Mouse (Mus musculus): ENCODE results near the gene Lrpprc. TPM values are rescaled to one million over a fixed set of nuclear protein-coding genes. Genes with fewer than 3 reads are reported as not detected.
A peak's percentile ranks its signal among the peaks of the same experiment; 100 is the strongest.

Gene Lrpprc
- polyA plus RNA-seq, 1 experiment from 2014 or later, result 54.8 TPM

- Histone ChIP-seq H3K4me2 (no peak overlapping the region), H3K9ac (no peak overlapping the region), H3K36me3 (no peaks in the 10 kb centered on the region), H3K27ac (replicated peaks) (no peak overlapping the region), H3K4me1 (peaks cover 13% of the 10 kb centered on the region; the same call in 1 of the 2 replicates), H3K9me3 (no peaks in the 10 kb centered on the region), H3K4me3 (no peak overlapping the region), H3K27me3 (replicated peaks) (no peaks in the 10 kb centered on the region; the same call in 1 of the 2 replicates)
- ATAC-seq (ENCODE audit: extremely low read depth, insufficient number of reproducible peaks, low FRiP score, low TSS enrichment), result no peak
- WGBS, result 62% methylated on average over 4 of the region's 4 CpGs
These were observed 105.3 kb downstream of the Lrpprc start for GRCm38 (mm10) chr17:84685286-84685685.

DNA sequence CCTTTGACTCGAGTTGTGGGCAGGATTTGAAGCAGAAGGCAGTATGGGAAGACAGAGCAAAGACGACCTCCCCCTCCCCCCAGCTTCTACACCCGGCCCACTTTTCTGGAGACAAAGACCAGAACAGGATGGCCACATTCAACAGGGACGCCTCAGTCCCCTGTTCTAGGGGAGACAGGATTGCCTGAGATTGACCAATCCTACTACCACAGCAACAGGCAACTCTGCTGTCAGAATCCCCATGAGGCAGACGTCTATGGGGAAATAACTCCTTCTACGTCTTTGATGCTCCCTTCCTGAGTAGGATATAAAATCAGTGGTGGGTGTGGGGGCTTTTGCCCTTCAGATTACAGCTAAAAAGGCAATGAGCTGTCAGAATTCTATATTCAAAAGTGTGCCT lies 106.3 kb downstream of the Lrpprc start:
- H3K36me3 ChIP-seq, result no peaks in the 10 kb centered on the region
- no peak overlapping the region for H3K4me3 ChIP-seq
- ATAC-seq (ENCODE audit: extremely low read depth, insufficient number of reproducible peaks, low FRiP score, low TSS enrichment), result no peak
- no peak overlapping the region for H3K27ac ChIP-seq (replicated peaks)
- no peaks in the 10 kb centered on the region; the same call in 1 of the 2 replicates for H3K27me3 ChIP-seq (replicated peaks)
- no peak overlapping the region for H3K9ac ChIP-seq
- no peak overlapping the region for H3K4me2 ChIP-seq
- no peaks in the 10 kb centered on the region for H3K9me3 ChIP-seq
- peaks cover 13% of the 10 kb centered on the region; the same call in 1 of the 2 replicates for H3K4me1 ChIP-seq
- 34% methylated on average over 6 of the region's 6 CpGs for WGBS

DNA sequence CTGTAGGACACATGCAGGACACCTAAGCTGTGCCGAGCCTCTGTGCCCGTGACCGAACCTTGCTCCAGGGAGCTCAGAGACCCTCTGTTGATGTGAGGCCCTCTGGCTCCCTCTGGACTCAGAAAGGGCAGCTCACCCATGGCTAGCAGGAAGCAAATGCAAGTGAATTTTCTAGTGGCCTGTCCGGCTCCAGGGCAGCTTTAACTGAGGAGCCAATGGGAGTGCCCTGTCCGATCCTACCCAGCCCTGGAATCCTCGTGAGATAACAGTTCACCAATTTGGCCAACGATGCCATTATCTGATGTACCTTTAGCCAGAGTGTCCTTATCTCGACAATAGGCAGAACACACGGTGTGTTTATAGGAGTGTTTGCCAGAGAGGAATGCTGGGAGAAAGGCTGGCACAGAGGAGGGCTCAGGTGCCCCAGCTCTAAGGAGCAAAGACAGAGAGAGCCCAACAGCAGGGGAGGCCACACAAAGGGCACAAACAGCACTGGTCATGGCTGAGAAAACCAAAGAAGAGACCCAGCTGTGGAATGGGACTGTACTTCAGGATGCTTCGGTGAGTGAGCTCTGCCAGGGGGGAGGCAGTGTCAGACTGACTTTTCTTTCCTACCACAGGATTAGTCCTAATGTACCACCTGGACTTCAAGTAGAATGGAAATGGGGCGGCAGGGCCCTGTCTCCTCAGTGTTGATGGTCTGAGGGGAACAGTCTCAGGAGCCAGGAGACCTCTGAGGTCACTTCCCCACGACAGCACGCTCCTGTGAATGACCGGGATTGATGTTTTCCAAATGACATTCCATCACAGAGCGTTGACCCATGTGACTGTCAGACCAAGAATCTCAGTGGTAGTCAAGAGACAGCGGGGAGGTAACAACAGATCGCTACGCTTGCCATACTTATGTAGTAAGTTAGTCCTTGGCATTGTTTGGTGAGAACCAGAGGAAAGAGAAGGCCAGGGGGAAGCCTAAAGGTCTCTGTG lies 107.6 kb downstream of the Lrpprc start, which contains the start of gene Abcg5:
Gene Abcg5 (minus strand): TSS at position 278 of the 984 bp plus-strand sequence.
- Histone ChIP-seq H3K4me2 (no peak within 1 kb of the TSS), H3K4me1 (peaks cover 13% of the 10 kb centered on the region; the same call in 1 of the 2 replicates), H3K27ac (replicated peaks) (no peak within 1 kb of the TSS), H3K9ac (no peak within 1 kb of the TSS), H3K27me3 (replicated peaks) (no peaks in the 10 kb centered on the region; the same call in 1 of the 2 replicates), H3K36me3 (no peaks in the 10 kb centered on the region), H3K4me3 (no peak within 1 kb of the TSS), H3K9me3 (no peaks in the 10 kb centered on the region)
- no peak for ATAC-seq (ENCODE audit: extremely low read depth, insufficient number of reproducible peaks, low FRiP score, low TSS enrichment)
- 57% methylated on average over 18 of the region's 18 CpGs for WGBS

GRCm38 (mm10) chr17:84681670-84682069 lies 108.9 kb downstream of the Lrpprc start:
- no peak overlapping the region for H3K4me3 ChIP-seq
- H3K9ac ChIP-seq, result no peak overlapping the region
- H3K27ac ChIP-seq (replicated peaks), result no peak overlapping the region
- ATAC-seq (ENCODE audit: extremely low read depth, insufficient number of reproducible peaks, low FRiP score, low TSS enrichment), result no peak
- no peaks in the 10 kb centered on the region; the same call in 1 of the 2 replicates for H3K27me3 ChIP-seq (replicated peaks)
- peaks cover 13% of the 10 kb centered on the region; the same call in 1 of the 2 replicates for H3K4me1 ChIP-seq
- H3K4me2 ChIP-seq, result no peak overlapping the region
- no peaks in the 10 kb centered on the region for H3K9me3 ChIP-seq
- no peaks in the 10 kb centered on the region for H3K36me3 ChIP-seq
- WGBS, result 80% methylated on average over 3 of the region's 3 CpGs

GRCm38 (mm10) chr17:84677595-84677994 lies 113.0 kb downstream of the Lrpprc start:
- H3K27me3 ChIP-seq (replicated peaks), result peaks cover 25% of the 10 kb centered on the region
- no peak overlapping the region for H3K9ac ChIP-seq
- no peak overlapping the region for H3K27ac ChIP-seq (replicated peaks)
- H3K4me2 ChIP-seq, result no peak overlapping the region
- WGBS, result 82% methylated on average over 11 of the region's 11 CpGs
- no peak for ATAC-seq (ENCODE audit: extremely low read depth, insufficient number of reproducible peaks, low FRiP score, low TSS enrichment)
- no peak overlapping the region for H3K4me3 ChIP-seq
- no peaks in the 10 kb centered on the region for H3K36me3 ChIP-seq
- H3K9me3 ChIP-seq, result no peaks in the 10 kb centered on the region
- 0 out of 2 replicates have a peak, but pooled peaks cover 13% of the 10 kb centered on the region for H3K4me1 ChIP-seq

DNA sequence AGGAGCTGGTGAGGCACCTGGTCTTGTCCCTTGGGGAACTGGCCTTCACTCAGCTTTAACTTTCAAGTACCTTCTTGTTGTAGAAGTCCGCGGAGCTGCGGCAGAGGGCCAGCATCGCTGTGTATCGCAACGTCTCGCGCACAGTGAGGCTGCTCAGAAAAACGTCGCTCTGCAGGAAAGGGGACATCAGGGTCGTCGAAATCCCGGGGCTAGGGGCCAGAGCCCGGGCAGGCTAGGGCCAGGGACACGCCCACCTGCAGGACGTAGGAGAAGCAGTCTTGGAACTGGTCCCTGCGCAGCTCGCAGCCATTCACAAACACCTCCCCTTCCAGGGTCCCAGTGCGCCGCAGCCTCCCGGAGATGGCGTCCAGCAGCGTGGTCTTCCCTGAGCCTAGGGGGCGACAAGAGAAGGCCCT lies 114.6 kb downstream of the Lrpprc start, which contains the start of gene Abcg8:
Gene Abcg8 (plus strand): TSS at position 352 of the 416 bp plus-strand sequence.
- Histone ChIP-seq H3K9me3 (no peaks in the 10 kb centered on the region), H3K36me3 (no peaks in the 10 kb centered on the region), H3K4me2 (peak within 1 kb of the TSS; percentile 91), H3K27me3 (replicated peaks) (peaks cover 25% of the 10 kb centered on the region), H3K4me1 (0 out of 2 replicates have a peak, but pooled peaks cover 13% of the 10 kb centered on the region), H3K4me3 (peak within 1 kb of the TSS; percentile 52), H3K27ac (replicated peaks) (no peak within 1 kb of the TSS), H3K9ac (peak within 1 kb of the TSS; percentile 74)
- WGBS, result 1% methylated on average over 24 of the region's 24 CpGs
- ATAC-seq (ENCODE audit: extremely low read depth, insufficient number of reproducible peaks, low FRiP score, low TSS enrichment), result no peak

DNA sequence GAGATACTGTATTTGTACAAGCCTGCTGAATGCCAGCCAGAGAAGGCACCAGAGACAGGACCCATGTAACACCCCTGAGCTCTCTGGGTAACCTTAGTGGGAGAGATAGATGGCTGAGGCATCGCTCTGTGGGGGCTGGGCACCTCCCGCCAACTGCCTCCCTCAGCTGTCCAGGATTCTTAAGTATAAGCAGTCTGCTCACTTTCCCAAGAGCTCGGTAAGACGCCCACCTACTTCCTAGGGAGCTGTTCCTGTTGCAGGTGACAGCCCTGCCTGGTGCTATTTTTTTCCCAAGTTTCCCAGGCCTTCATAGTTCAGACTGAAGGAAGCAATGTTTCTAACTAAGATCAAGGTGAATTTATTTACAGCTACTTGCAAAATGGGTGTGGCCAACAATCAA lies 115.4 kb downstream of the Lrpprc start:
- Histone ChIP-seq H3K9ac (no peak overlapping the region), H3K4me1 (0 out of 2 replicates have a peak, but pooled peaks cover 13% of the 10 kb centered on the region), H3K4me3 (no peak overlapping the region), H3K4me2 (peak overlapping the region; percentile 91), H3K9me3 (no peaks in the 10 kb centered on the region), H3K27ac (replicated peaks) (no peak overlapping the region), H3K36me3 (no peaks in the 10 kb centered on the region), H3K27me3 (replicated peaks) (peaks cover 25% of the 10 kb centered on the region)
- ATAC-seq (ENCODE audit: extremely low read depth, insufficient number of reproducible peaks, low FRiP score, low TSS enrichment), result no peak
- WGBS, result 41% methylated on average over 4 of the region's 4 CpGs

DNA sequence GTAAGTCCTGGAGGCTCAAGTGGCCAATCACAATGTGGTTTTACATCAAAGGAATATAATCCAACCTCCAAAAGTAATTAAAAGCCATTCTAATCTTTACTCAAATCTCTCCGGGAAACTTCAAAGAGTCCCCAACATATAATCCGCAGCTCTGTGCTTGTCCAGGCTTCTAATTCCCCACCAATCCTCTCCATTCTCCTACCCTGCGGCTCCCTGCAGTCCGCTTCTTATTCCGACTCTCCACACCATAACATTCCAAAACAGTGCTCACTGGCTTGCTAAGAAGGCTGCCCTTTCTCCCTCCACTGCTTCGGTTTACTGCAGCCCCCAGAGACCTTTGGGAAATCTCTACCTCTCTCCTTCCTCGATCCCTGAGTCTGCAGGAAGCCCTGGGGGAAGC lies 116.5 kb downstream of the Lrpprc start:
- H3K27ac ChIP-seq (replicated peaks), result no peak overlapping the region
- H3K36me3 ChIP-seq, result no peaks in the 10 kb centered on the region
- H3K4me1 ChIP-seq, result 0 out of 2 replicates have a peak, but pooled peaks cover 13% of the 10 kb centered on the region
- no peak for ATAC-seq (ENCODE audit: extremely low read depth, insufficient number of reproducible peaks, low FRiP score, low TSS enrichment)
- H3K9ac ChIP-seq, result no peak overlapping the region
- no peak overlapping the region for H3K4me2 ChIP-seq
- WGBS, result 48% methylated on average over 7 of the region's 7 CpGs
- peaks cover 25% of the 10 kb centered on the region for H3K27me3 ChIP-seq (replicated peaks)
- no peaks in the 10 kb centered on the region for H3K9me3 ChIP-seq
- no peak overlapping the region for H3K4me3 ChIP-seq

DNA sequence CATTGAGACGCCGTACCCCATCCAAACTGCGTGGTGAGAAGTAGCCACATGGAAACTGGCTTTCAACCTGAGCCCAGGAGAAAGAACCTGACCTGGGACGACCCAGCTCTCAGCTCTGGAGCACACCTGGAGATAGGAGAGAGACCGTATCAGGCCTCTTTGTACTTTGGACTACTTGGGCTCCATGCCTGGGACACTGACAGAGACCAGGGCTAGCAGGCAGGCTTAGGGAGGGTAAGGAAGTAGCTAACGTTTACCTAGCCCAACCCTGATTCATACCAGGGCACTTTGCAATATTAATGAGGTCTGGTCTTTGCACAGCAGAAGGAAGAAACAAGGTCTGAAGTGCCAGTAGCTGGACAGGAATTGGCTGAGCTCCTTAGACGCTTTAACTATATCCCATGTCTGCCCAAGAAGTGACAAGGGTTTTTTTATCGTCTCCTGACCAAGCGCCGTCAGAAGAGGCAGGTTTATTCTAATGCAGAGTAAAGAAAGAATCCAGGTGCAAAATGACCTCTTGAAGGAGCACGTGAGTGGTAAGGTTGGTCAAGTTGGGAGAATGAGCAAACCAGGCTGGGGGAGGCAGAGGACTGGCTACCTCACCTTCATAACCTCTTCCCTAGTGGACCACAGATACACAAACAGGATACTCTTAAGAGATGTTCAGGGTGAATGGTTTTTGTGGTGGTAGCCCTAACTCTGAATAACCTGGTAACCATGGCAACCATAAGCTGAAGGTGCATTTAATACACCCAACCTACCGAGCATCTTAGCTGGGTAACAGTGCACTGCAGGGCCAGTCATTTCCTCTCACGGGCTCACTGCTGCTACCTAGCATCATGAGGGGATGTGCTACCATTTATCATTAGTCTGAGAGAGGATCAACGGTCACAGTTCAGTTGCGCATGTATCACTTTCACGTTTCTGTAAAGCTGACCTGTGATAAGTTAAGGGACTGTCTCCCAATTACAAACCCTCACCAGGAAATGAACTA lies 117.9 kb downstream of the Lrpprc start:
- Histone ChIP-seq H3K9ac (no peak overlapping the region), H3K27me3 (replicated peaks) (peaks cover 25% of the 10 kb centered on the region), H3K4me2 (no peak overlapping the region), H3K4me3 (no peak overlapping the region), H3K4me1 (0 out of 2 replicates have a peak, but pooled peaks cover 13% of the 10 kb centered on the region), H3K9me3 (no peaks in the 10 kb centered on the region), H3K27ac (replicated peaks) (no peak overlapping the region), H3K36me3 (no peaks in the 10 kb centered on the region)
- no peak for ATAC-seq (ENCODE audit: extremely low read depth, insufficient number of reproducible peaks, low FRiP score, low TSS enrichment)
- 65% methylated on average over 16 of the region's 16 CpGs for whole genome bisulfite sequencing

GRCm38 (mm10) chr17:84667848-84668247 lies 122.7 kb downstream of the Lrpprc start:
- WGBS, result 80% methylated on average over 3 of the region's 3 CpGs
- H3K9me3 ChIP-seq, result no peaks in the 10 kb centered on the region

More at GRCm38 (mm10) chr17:84667848-84668247, 122.7 kb downstream of the Lrpprc start:
- no peak overlapping the region for H3K27ac ChIP-seq (replicated peaks)
- no peaks in the 10 kb centered on the region for H3K36me3 ChIP-seq
- H3K4me2 ChIP-seq, result no peak overlapping the region
- H3K4me1 ChIP-seq, result peaks cover 13% of the 10 kb centered on the region
- H3K9ac ChIP-seq, result no peak overlapping the region
- no peak overlapping the region for H3K4me3 ChIP-seq
- no peaks in the 10 kb centered on the region for H3K27me3 ChIP-seq (replicated peaks)
- no peak for ATAC-seq (ENCODE audit: extremely low read depth, insufficient number of reproducible peaks, low FRiP score, low TSS enrichment)

Measured in heart, embryonic 13.5 days (tissue).